Mouse (Mus musculus) CH12.LX (cell line): ENCODE results near the gene Lrmda. TPM values are rescaled to one million over a fixed set of nuclear protein-coding genes. Genes with fewer than 3 reads are reported as not detected.

Source experiments
- DNase-seq: peaks from one replicate; pipeline ENCODE4 v3.0.0-alpha.2; 2013; ENCODE audit errors: extremely low read depth
- H3K27ac ChIP-seq: 2 replicates; pipeline ENCODE4 v1.5.1; 2012; ENCODE audit warnings: low read depth, mild to moderate bottlenecking, control low read depth, moderate library complexity; ENCODE audit not compliant: insufficient read depth
- H3K27me3 ChIP-seq: replicated peaks from 2 replicates; pipeline ENCODE3; 2012; ENCODE audit warnings: inconsistent platforms
- H3K36me3 ChIP-seq, 2 experiments: replicated peaks in 1 of 2; 2 replicates each; pipeline versions ENCODE3 to v1.6.1; 2012; ENCODE audit warnings: inconsistent platforms in 1 of 2, low read length in 1 of 2, mild to moderate bottlenecking in 1 of 2, mixed read lengths in 1 of 2, moderate library complexity in 1 of 2; ENCODE audit not compliant: control insufficient read depth in 1 of 2, insufficient read depth in 1 of 2
- H3K4me1 ChIP-seq, 2 experiments: 2 replicates each; pipeline ENCODE4 v1.6.1; 2012; ENCODE audit warnings: inconsistent platforms in 1 of 2, moderate library complexity in 1 of 2; ENCODE audit not compliant: insufficient read depth in 2 of 2, control insufficient read depth in 1 of 2
- H3K4me2 ChIP-seq: 2 replicates; pipeline ENCODE4 v1.6.1; 2012; ENCODE audit warnings: low read depth, mild to moderate bottlenecking, control low read depth; ENCODE audit not compliant: poor library complexity, insufficient read depth, severe bottlenecking
- H3K4me3 ChIP-seq, 3 experiments: fragments of 150-350 bp in 1 of 3; sonication (generic) in 1 of 3; replicated peaks in 1 of 3; 2 replicates each; pipeline versions ENCODE3 to v1.5.1; 2011 to 2012; ENCODE audit warnings: low read depth in 2 of 3, low read length in 2 of 3, mild to moderate bottlenecking in 2 of 3, moderate library complexity in 2 of 3, control low read depth in 1 of 3, improper control_type of control experiment in 1 of 3, inconsistent platforms in 1 of 3, mixed read lengths in 1 of 3; ENCODE audit not compliant: poor library complexity in 1 of 3
- H3K79me2 ChIP-seq: replicated peaks from 2 replicates; pipeline ENCODE4 v1.6.1; 2012; ENCODE audit warnings: mild to moderate bottlenecking, moderate library complexity; ENCODE audit not compliant: control insufficient read depth, poor library complexity, insufficient read depth, severe bottlenecking; ENCODE audit errors: extremely low read depth
- H3K9ac ChIP-seq: 2 replicates; pipeline ENCODE4 v1.6.1; 2012; ENCODE audit warnings: low read depth, mild to moderate bottlenecking, control low read depth, moderate library complexity; ENCODE audit not compliant: insufficient read depth
- H3K9me3 ChIP-seq: replicated peaks from 2 replicates; pipeline ENCODE3; 2012; ENCODE audit warnings: low read length, inconsistent platforms, mixed read lengths
- BHLHE40 ChIP-seq: IDR thresholded peaks from 2 replicates; pipeline ENCODE4 v1.6.1; 2011; ENCODE audit warnings: mild to moderate bottlenecking, low read depth, low read length, improper control_type of control experiment
- CHD1 ChIP-seq: IDR thresholded peaks from 2 replicates; pipeline ENCODE4 v1.6.1; 2012; ENCODE audit warnings: low read depth, low read length, improper control_type of control experiment, inconsistent platforms
- CHD2 ChIP-seq: IDR thresholded peaks from 2 replicates; pipeline ENCODE4 v1.6.1; 2011; ENCODE audit warnings: low read length, improper control_type of control experiment
- E2F4 ChIP-seq: IDR thresholded peaks from 2 replicates; pipeline ENCODE4 v1.6.1; 2011; ENCODE audit warnings: low read depth, low read length, improper control_type of control experiment; ENCODE audit not compliant: insufficient replicate concordance
- ELF1 ChIP-seq: IDR thresholded peaks from 2 replicates; pipeline ENCODE4 v1.6.1; 2014; ENCODE audit warnings: low read depth, mild to moderate bottlenecking, inconsistent platforms, low read length, improper control_type of control experiment
- EP300 ChIP-seq: IDR thresholded peaks from 2 replicates; pipeline ENCODE4 v1.6.1; 2011; ENCODE audit warnings: low read length, improper control_type of control experiment
- HCFC1 ChIP-seq: IDR thresholded peaks from 2 replicates; pipeline ENCODE4 v1.6.1; 2012; ENCODE audit warnings: low read depth, mild to moderate bottlenecking, inconsistent platforms, low read length, improper control_type of control experiment
- IRF4 ChIP-seq: IDR thresholded peaks from 2 replicates; pipeline ENCODE4 v1.6.1; 2014; ENCODE audit warnings: low read depth, mild to moderate bottlenecking, inconsistent platforms, low read length, improper control_type of control experiment
- JUN ChIP-seq: IDR thresholded peaks from 2 replicates; pipeline ENCODE4 v1.6.1; 2011; ENCODE audit warnings: low read depth, mild to moderate bottlenecking, low read length, improper control_type of control experiment, moderate library complexity; ENCODE audit not compliant: insufficient read depth
- KAT2A ChIP-seq: IDR thresholded peaks from 2 replicates; pipeline ENCODE4 v1.6.1; 2012; ENCODE audit warnings: low read length, improper control_type of control experiment, inconsistent platforms; ENCODE audit not compliant: insufficient replicate concordance
- MAFK ChIP-seq: IDR thresholded peaks from 2 replicates; pipeline ENCODE4 v1.6.1; 2011; ENCODE audit warnings: low read length, improper control_type of control experiment; ENCODE audit not compliant: insufficient replicate concordance
- MEF2A ChIP-seq: IDR thresholded peaks from 2 replicates; pipeline ENCODE4 v1.6.1; 2014; ENCODE audit warnings: low read depth, mild to moderate bottlenecking, inconsistent platforms, low read length, improper control_type of control experiment, borderline replicate concordance
- MXI1 ChIP-seq: IDR thresholded peaks from 2 replicates; pipeline ENCODE4 v1.6.1; 2011; ENCODE audit warnings: mild to moderate bottlenecking, low read depth, low read length, improper control_type of control experiment
- MYC ChIP-seq: IDR thresholded peaks from 2 replicates; pipeline ENCODE4 v1.6.1; 2011; ENCODE audit warnings: low read depth, mild to moderate bottlenecking, improper control_type of control experiment, low read length
- NRF1 ChIP-seq: IDR thresholded peaks from 2 replicates; pipeline ENCODE4 v1.6.1; 2014; ENCODE audit warnings: low read depth, mild to moderate bottlenecking, inconsistent platforms, low read length, improper control_type of control experiment, moderate library complexity
- PAX5 ChIP-seq: IDR thresholded peaks from 2 replicates; pipeline ENCODE4 v1.6.1; 2012; ENCODE audit warnings: low read length, inconsistent platforms, mixed read lengths
- POLR2A ChIP-seq: IDR thresholded peaks from 2 replicates; pipeline ENCODE4 v1.6.1; 2011; ENCODE audit warnings: low read depth, mild to moderate bottlenecking, improper control_type of control experiment, low read length
- POLR2AphosphoS2 ChIP-seq: IDR thresholded peaks from 2 replicates; pipeline ENCODE4 v1.6.1; 2011; ENCODE audit warnings: low read depth, low read length, improper control_type of control experiment
- RAD21 ChIP-seq: IDR thresholded peaks from 2 replicates; pipeline ENCODE4 v1.6.1; 2011; ENCODE audit warnings: low read depth, mild to moderate bottlenecking, low read length, improper control_type of control experiment, moderate library complexity
- RCOR1 ChIP-seq: conservative IDR thresholded peaks from 2 replicates; pipeline ENCODE4 v1.6.1; 2012; ENCODE audit warnings: low read depth, mild to moderate bottlenecking, inconsistent platforms, low read length, improper control_type of control experiment
- SMC3 ChIP-seq: IDR thresholded peaks from 2 replicates; pipeline ENCODE4 v1.6.1; 2011; ENCODE audit warnings: low read depth, low read length, improper control_type of control experiment
- TCF12 ChIP-seq: IDR thresholded peaks from 2 replicates; pipeline ENCODE4 v1.6.1; 2014; ENCODE audit warnings: low read depth, mild to moderate bottlenecking, inconsistent platforms, low read length, improper control_type of control experiment
- ZC3H11A ChIP-seq: IDR thresholded peaks from 2 replicates; pipeline ENCODE4 v1.6.1; 2012; ENCODE audit warnings: low read depth, mild to moderate bottlenecking, inconsistent platforms, low read length, improper control_type of control experiment
- ZKSCAN1 ChIP-seq: IDR thresholded peaks from 2 replicates; pipeline ENCODE4 v1.6.1; 2012; ENCODE audit warnings: low read depth, inconsistent platforms, low read length, improper control_type of control experiment, borderline replicate concordance
- dilution Hi-C: fragments of 300-500 bp; cut with MboI; formaldehyde crosslinking; loops from 2 replicates; pipeline ENCODE4 v1.14.3; 2020; ENCODE audit warnings: low sequenced_read_pairs; ENCODE audit not compliant: extremely low pct_unique_long_range_greater_than_20kb, extremely low pct_ligation_motif_present
- in situ Hi-C: fragments of 300-500 bp; cut with MboI; formaldehyde crosslinking; loops from 3 replicates; pipeline ENCODE4 v1.14.3; 2019; ENCODE audit warnings: low sequenced_read_pairs, low pct_ligation_motif_present, low pct_unique_long_range_greater_than_20kb, mixed read lengths
- polyA plus RNA-seq: library from polyadenylated mRNA; unstranded; fragments of >175 nt; gene quantifications from 2 replicates; pipeline ENCODE4 v1.2.1, GENCODE M21; 2012; ENCODE audit warnings: low read depth; ENCODE audit not compliant: insufficient read length
- total RNA-seq, 2 experiments: library from RNA; depleted of rRNA; stranded (reverse); fragments of 300-350 nt in 1 of 2; fragments of >200 nt in 1 of 2; gene quantifications; 2 replicates each; pipeline ENCODE4 v1.2.3; 2012 to 2014

Gene Lrmda
- total and polyA plus RNA-seq, 3 experiments = 0.89 to 3.7 (median 1.9) TPM

- H3K9ac ChIP-seq = no peak overlapping the region
- H3K27me3 ChIP-seq = no peaks in the 10 kb centered on the region
- in situ Hi-C loops (no loop called here), dilution Hi-C loops (no loop called here)
- no peak for DNase-seq
- H3K79me2 ChIP-seq = no peaks in the 10 kb centered on the region
- H3K4me2 ChIP-seq = no peak overlapping the region
- no peaks in the 10 kb centered on the region for H3K36me3 ChIP-seq
- no peaks in the 10 kb centered on the region for H3K9me3 ChIP-seq
- 0 out of 4 replicates have a peak, but pooled peaks cover 0 to 5% of the 10 kb centered on the region in 2 experiments for H3K4me1 ChIP-seq
- H3K27ac ChIP-seq = no peak overlapping the region
- H3K4me3 ChIP-seq = no peak overlapping the region
- TF ChIP-seq E2F4 (no peak), JUN (no peak), POLR2AphosphoS2 (no peak), MYC (no peak), NRF1 (no peak), TCF12 (no peak), SMC3 (no peak), MAFK (no peak), ZKSCAN1 (no peak), ZC3H11A (no peak)
Observed at GRCm38 (mm10) chr14:22364771-22365355, 345.4 kb downstream of the Lrmda start.

- H3K79me2 ChIP-seq = no peaks in the 10 kb centered on the region
- peaks cover 0 to 7% of the 10 kb centered on the region in 2 experiments; a peak in 2 of 4 replicates for H3K4me1 ChIP-seq
- H3K9me3 ChIP-seq = no peaks in the 10 kb centered on the region
- H3K4me2 ChIP-seq = no peak overlapping the region
- no peak overlapping the region for H3K27ac ChIP-seq
- TF ChIP-seq POLR2A (no peak), CHD2 (no peak)
- dilution Hi-C loops (no loop called here), in situ Hi-C loops (no loop called here)
- no peaks in the 10 kb centered on the region for H3K27me3 ChIP-seq
- H3K9ac ChIP-seq = no peak overlapping the region
- H3K4me3 ChIP-seq = no peak overlapping the region
- DNase-seq = no peak
- no peaks in the 10 kb centered on the region for H3K36me3 ChIP-seq
Observed at GRCm38 (mm10) chr14:22367615-22368014, 348.1 kb downstream of the Lrmda start.

- Histone ChIP-seq H3K4me3 (no peak overlapping the region), H3K9me3 (no peaks in the 10 kb centered on the region), H3K4me2 (no peak overlapping the region), H3K27ac (no peak overlapping the region), H3K4me1 (peaks cover 3 to 19% of the 10 kb centered on the region in 2 experiments; a peak in 3 of 4 replicates), H3K36me3 (no peaks in the 10 kb centered on the region), H3K9ac (no peak overlapping the region), H3K27me3 (no peaks in the 10 kb centered on the region), H3K79me2 (no peaks in the 10 kb centered on the region)
- no peak for DNase-seq
- in situ Hi-C loops (no loop called here), dilution Hi-C loops (no loop called here)
- TF ChIP-seq MEF2A (no peak), ELF1 (no peak), MYC (no peak), JUN (no peak), HCFC1 (no peak), CHD2 (no peak), CHD1 (no peak), KAT2A (no peak), PAX5 (no peak), IRF4 (no peak), BHLHE40 (no peak), POLR2AphosphoS2 (no peak), RAD21 (no peak), ZKSCAN1 (no peak), RCOR1 (no peak), MAFK (no peak), EP300 (no peak), SMC3 (no peak), MXI1 (no peak), TCF12 (no peak)
Observed at GRCm38 (mm10) chr14:22371136-22371535, 351.6 kb downstream of the Lrmda start.
